Mouse (Mus musculus) lung, postnatal 36 days (tissue): ENCODE data around the gene Ndufs7.
A peak's percentile ranks its signal among the peaks of the same experiment; 100 is the strongest.
"Not testable (repeated sequence)": the region's sequence is repeated elsewhere in the genome, so short reads cannot be mapped to it uniquely, and the experiment has no call there.

Source experiments
- DNase-seq: peaks from one replicate; pipeline ENCODE4 v3.0.0; 2022; ENCODE audit warnings: mixed read lengths

Gene Ndufs7

GRCm38 (mm10) chr10:80242607-80243006, 6.3 kb upstream of the Ndufs7 start:
- no peak for DNase-seq

GRCm38 (mm10) chr10:80244791-80245399, 4.0 kb upstream of the Ndufs7 start:
- peak; percentile 52 for DNase-seq

GRCm38 (mm10) chr10:80245600-80245999, 3.3 kb upstream of the Ndufs7 start:
- DNase-seq: peak; percentile 93

- DNase-seq: no peak
Observed at GRCm38 (mm10) chr10:80247849-80248248, 1.1 kb upstream of the Ndufs7 start.

GRCm38 (mm10) chr10:80248437-80248836, 484 bp upstream of the Ndufs7 start:
- DNase-seq: not testable (repeated sequence)

- no peak for DNase-seq
Observed at GRCm38 (mm10) chr10:80250059-80250458, 1.1 kb downstream of the Ndufs7 start.

GRCm38 (mm10) chr10:80250573-80250972, 1.7 kb downstream of the Ndufs7 start:
- no peak for DNase-seq

- no peak for DNase-seq
Observed at GRCm38 (mm10) chr10:80252011-80252410, 3.1 kb downstream of the Ndufs7 start.

- no peak for DNase-seq
Observed at GRCm38 (mm10) chr10:80252493-80253274, 3.8 kb downstream of the Ndufs7 start.

- DNase-seq: no peak
Observed at GRCm38 (mm10) chr10:80253551-80253950, 4.6 kb downstream of the Ndufs7 start.

- DNase-seq: no peak
Observed at GRCm38 (mm10) chr10:80254331-80255297, 5.7 kb downstream of the Ndufs7 start.

- peak; percentile 38 for DNase-seq
Observed at GRCm38 (mm10) chr10:80255881-80256535, 7.1 kb downstream of the Ndufs7 start.

GRCm38 (mm10) chr10:80257936-80258335, 9.0 kb downstream of the Ndufs7 start:
- DNase-seq: no peak

- DNase-seq: no peak
Observed at GRCm38 (mm10) chr10:80258752-80259462, 10.0 kb downstream of the Ndufs7 start.

GRCm38 (mm10) chr10:80259463-80259805, 10.5 kb downstream of the Ndufs7 start:
- no peak for DNase-seq

GRCm38 (mm10) chr10:80259861-80260641, 11.1 kb downstream of the Ndufs7 start:
- peak; percentile 43 for DNase-seq

GRCm38 (mm10) chr10:80260642-80261584, 12.0 kb downstream of the Ndufs7 start, which contains the start of the genes Gamt and Dazap1:
Gamt (minus strand) TSS chr10:80261012.
Dazap1 (plus strand) TSS chr10:80261486.
- DNase-seq: peak; percentile 99

- DNase-seq: peak; percentile 100
Observed at GRCm38 (mm10) chr10:80261585-80261968, 12.7 kb downstream of the Ndufs7 start.

GRCm38 (mm10) chr10:80262169-80262568, 13.2 kb downstream of the Ndufs7 start:
- no peak for DNase-seq
